Mouse (Mus musculus) E14TG2a.4 (cell line): ENCODE data around the gene Sri.

Source experiments
- H3K27me3 ChIP-seq: 2 replicates; pipeline ENCODE4 v1.6.1; 2014; ENCODE audit warnings: low read length, control low read depth; ENCODE audit not compliant: insufficient read depth
- H3K36me3 ChIP-seq: 2 replicates; pipeline ENCODE4 v1.6.1; 2014; ENCODE audit warnings: low read length, control low read depth; ENCODE audit not compliant: insufficient read depth
- H3K4me1 ChIP-seq: replicated peaks from 2 replicates; pipeline ENCODE4 v1.6.1; 2014; ENCODE audit warnings: low read depth, low read length, control low read depth
- H3K4me3 ChIP-seq: replicated peaks from 2 replicates; pipeline ENCODE4 v1.5.1; 2014; ENCODE audit warnings: mild to moderate bottlenecking, low read length
- H3K9me3 ChIP-seq: 2 replicates; pipeline ENCODE4 v1.6.1; 2014; ENCODE audit warnings: low read length, control low read depth
- CTCF ChIP-seq: conservative IDR thresholded peaks from 2 replicates; pipeline ENCODE4 v1.5.1; 2014; ENCODE audit warnings: low read length
- NANOG ChIP-seq: IDR thresholded peaks from 2 replicates; pipeline ENCODE4 v1.6.1; 2014; ENCODE audit warnings: borderline replicate concordance, low read length, mixed read lengths
- POU5F1 ChIP-seq: IDR thresholded peaks from 2 replicates; pipeline ENCODE4 v1.6.1; 2014; ENCODE audit warnings: low read length, borderline replicate concordance

Sri gene

DNA sequence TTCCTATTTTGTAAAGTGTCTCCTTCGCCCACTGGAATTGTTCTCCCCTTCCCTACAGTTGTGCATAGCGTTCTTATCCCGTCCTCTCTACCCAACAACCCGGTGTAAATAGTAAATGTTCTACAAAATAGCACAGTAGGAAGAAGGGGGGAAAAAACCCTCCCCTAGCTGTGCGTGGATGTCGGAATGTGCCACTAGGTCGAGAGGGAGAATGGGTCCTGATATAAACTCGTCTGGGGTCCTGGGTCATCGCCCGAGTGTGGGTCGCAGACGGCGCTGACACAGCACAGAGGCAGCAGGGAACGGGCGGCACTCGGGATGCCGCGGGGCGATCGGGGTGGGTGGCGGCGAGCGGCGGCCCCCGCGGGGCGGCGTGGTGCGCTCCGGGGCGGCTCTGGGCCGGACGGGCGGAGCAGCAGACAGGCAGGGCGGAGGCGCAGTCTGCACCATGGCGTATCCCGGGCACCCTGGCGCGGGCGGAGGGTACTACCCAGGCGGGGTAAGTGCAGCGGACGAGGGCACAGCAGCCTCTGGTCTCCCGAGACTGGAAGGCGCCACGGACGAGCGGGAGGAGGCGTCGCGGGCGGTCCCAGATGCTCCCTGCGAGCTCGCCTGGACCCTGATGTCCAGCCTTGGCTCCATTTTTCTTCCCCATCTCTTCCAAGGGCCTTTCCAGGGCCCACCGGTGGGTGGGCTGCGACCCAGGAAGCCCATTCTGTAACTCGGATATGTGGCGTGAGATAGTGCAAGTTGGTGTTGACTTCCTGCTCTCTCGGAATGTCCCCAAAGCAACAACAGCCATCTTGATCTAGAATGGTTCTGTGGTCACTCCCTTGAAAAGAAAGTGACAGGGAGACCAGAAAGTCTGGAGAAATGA is 10.5 kb downstream of the Sri start:
- peaks cover 26% of the 10 kb centered on the region for H3K36me3 ChIP-seq
- peaks cover 35% of the 10 kb centered on the region for H3K4me1 ChIP-seq
- peak overlapping the region; percentile 84 for H3K4me3 ChIP-seq
- TF ChIP-seq POU5F1 (no peak), CTCF (no peak), NANOG (no peak)
- no peaks in the 10 kb centered on the region; the same call in 1 of the 2 replicates for H3K27me3 ChIP-seq
- H3K9me3 ChIP-seq, result no peaks in the 10 kb centered on the region

DNA sequence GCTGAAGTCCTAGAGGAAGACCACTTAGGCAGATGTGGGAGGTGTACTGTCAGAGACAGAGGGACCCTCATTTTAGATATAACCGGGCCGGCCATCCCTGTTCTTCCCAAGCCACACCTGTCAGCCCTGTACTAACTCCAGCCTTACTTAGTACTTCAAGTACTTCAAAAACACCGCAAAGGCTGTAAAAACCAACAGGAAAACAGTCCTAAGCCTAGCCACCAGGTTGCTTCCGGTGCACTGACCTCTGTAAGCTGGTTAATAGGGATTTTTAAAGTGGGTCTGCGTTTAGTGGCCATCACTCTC is 11.1 kb downstream of the Sri start:
- no peaks in the 10 kb centered on the region; the same call in 1 of the 2 replicates for H3K27me3 ChIP-seq
- H3K9me3 ChIP-seq, result no peaks in the 10 kb centered on the region
- H3K4me3 ChIP-seq, result peak overlapping the region; percentile 84
- peaks cover 26% of the 10 kb centered on the region for H3K36me3 ChIP-seq
- H3K4me1 ChIP-seq, result peaks cover 35% of the 10 kb centered on the region
- TF ChIP-seq NANOG, result no peak
- TF ChIP-seq CTCF, result no peak
- TF ChIP-seq POU5F1, result no peak

GRCm38 (mm10) chr5:8058056-8058455 is 12.2 kb downstream of the Sri start:
- Histone ChIP-seq H3K27me3 (no peaks in the 10 kb centered on the region; the same call in 1 of the 2 replicates), H3K36me3 (peaks cover 26% of the 10 kb centered on the region), H3K4me1 (peaks cover 35% of the 10 kb centered on the region), H3K4me3 (no peak overlapping the region), H3K9me3 (no peaks in the 10 kb centered on the region)
- TF ChIP-seq CTCF (no peak), NANOG (no peak), POU5F1 (no peak)

DNA sequence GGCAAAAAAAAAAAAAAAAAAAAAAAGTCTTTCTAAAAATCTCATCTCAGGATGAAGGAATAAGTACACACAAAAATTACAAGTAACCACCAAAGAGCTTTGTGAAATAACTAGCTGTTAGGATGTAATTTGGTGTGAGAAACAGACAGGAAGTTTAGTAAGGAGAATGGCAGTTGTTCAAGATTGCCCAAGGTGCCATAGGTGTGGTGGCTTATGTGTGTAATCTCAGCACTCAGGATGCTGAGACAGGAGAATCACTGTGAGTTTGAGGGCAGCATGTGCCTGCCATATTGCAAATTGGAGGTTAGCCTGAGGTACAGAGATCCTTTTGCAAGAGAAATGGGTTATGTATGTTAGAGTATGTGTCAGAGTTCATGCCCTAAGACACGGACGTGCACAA is 16.6 kb downstream of the Sri start:
- no peaks in the 10 kb centered on the region for H3K27me3 ChIP-seq
- TF ChIP-seq CTCF, result no peak
- TF ChIP-seq POU5F1, result no peak
- TF ChIP-seq NANOG, result no peak
- H3K36me3 ChIP-seq, result peaks cover 61% of the 10 kb centered on the region
- no peaks in the 10 kb centered on the region for H3K9me3 ChIP-seq
- H3K4me1 ChIP-seq, result 0 out of 2 replicates have a peak, but pooled peaks cover 3% of the 10 kb centered on the region
- H3K4me3 ChIP-seq, result no peak overlapping the region

DNA sequence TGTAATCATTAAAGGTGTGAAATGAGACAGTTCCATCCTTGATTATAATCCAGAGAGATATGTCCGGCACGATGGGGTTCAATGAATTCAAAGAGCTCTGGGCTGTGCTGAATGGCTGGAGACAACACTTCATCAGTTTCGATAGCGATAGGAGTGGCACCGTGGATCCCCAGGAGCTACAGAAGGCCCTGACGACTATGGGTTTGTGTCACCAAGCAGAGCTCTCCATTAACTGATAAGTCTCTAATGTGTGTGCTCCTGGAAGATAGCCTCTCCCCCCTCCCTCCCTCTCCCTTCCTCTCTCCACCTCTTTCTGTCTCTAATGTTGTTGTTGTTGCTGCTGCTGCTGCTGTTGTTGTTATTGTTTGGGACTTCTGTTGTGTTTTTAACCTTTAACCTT is 17.3 kb downstream of the Sri start:
- TF ChIP-seq CTCF (no peak), POU5F1 (no peak)
- Histone ChIP-seq H3K4me3 (no peak overlapping the region), H3K4me1 (no peaks in the 10 kb centered on the region), H3K36me3 (peaks cover 58% of the 10 kb centered on the region), H3K27me3 (no peaks in the 10 kb centered on the region), H3K9me3 (no peaks in the 10 kb centered on the region)

DNA sequence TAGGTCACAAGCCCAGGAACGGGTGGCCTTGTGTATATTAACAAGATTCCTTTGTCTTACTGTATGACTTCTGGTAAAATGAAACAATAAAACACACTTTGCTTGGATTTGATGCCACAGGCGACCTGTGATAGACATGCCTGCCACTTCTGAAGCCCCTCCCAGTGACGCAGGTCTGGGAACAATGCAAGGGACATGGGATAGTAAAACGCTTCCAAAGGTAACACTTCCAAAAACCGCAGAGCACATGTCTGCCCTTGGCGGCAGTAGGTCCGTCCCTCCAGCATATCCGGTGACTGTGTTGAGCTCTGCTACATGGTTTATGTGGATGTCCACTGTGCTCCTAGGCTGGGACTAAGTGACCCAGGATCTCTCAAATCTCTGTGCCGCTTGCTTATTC is 27.5 kb downstream of the Sri start:
- Histone ChIP-seq H3K9me3 (0 out of 2 replicates have a peak, but pooled peaks cover 6% of the 10 kb centered on the region), H3K4me1 (no peaks in the 10 kb centered on the region), H3K4me3 (no peak overlapping the region), H3K27me3 (no peaks in the 10 kb centered on the region), H3K36me3 (peaks cover 4% of the 10 kb centered on the region; the same call in 1 of the 2 replicates)
- TF ChIP-seq POU5F1 (no peak), NANOG (no peak), CTCF (no peak)

DNA sequence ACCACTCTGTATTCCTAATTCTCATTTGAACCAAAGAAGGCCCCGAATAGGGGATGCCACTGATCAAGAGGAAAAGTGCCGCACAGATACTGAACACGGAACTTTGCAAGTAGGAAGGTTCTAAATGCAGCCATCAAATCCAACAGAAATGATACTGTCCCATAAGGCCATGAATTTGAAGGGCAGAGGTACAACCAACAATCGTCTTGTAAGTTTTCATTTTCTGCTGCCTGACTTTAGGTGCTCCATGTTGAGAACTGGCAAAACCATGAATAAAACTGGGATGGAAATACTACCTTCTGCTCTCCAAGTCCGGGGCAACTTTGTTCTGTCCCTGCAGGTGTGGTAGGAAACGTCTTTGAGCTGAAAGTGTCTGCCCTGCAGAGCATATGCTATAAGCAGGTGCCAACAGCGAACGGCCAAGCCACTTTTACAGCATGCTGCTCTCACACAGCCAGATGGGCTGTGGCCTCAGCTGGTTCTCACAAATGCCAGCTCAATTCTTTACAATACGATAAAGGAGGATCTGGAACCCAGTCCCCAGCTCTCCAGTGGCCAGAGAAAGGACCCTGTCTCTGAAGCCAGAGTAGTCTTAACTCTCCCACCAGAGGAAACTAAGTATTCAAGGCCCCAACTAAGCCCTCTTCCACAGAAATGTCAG is 28.2 kb downstream of the Sri start:
- Histone ChIP-seq H3K36me3 (peaks cover 4% of the 10 kb centered on the region; the same call in 1 of the 2 replicates), H3K9me3 (0 out of 2 replicates have a peak, but pooled peaks cover 6% of the 10 kb centered on the region), H3K4me1 (no peaks in the 10 kb centered on the region), H3K27me3 (no peaks in the 10 kb centered on the region), H3K4me3 (no peak overlapping the region)
- no peak for TF ChIP-seq CTCF
- no peak for TF ChIP-seq NANOG
- no peak for TF ChIP-seq POU5F1

DNA sequence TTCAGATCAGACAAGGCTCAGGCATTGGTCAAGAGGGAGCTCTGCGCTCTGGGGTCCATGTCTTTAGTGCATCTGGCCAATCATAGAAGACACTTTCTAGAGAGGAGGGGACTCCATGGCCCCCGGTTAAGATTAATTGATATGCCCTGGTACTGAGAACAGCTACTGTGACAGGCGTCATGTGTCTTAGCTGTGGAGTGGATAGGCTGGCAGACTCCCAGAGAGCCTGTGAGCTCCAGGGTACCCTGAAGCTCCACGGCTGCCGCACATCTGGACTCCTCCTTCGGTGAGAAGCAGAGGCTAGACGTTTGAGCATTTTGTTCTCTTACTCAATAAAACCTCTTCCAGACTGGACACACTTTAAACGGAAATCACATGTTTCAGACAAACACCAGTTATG is 31.6 kb downstream of the Sri start:
- Histone ChIP-seq H3K9me3 (0 out of 2 replicates have a peak, but pooled peaks cover 6% of the 10 kb centered on the region), H3K4me1 (no peaks in the 10 kb centered on the region), H3K36me3 (no peaks in the 10 kb centered on the region), H3K27me3 (no peaks in the 10 kb centered on the region), H3K4me3 (no peak overlapping the region)
- TF ChIP-seq CTCF, result no peak
- no peak for TF ChIP-seq NANOG
- no peak for TF ChIP-seq POU5F1
